Mouse (Mus musculus): Measurements from ENCODE around the gene Bnipl.

DNA sequence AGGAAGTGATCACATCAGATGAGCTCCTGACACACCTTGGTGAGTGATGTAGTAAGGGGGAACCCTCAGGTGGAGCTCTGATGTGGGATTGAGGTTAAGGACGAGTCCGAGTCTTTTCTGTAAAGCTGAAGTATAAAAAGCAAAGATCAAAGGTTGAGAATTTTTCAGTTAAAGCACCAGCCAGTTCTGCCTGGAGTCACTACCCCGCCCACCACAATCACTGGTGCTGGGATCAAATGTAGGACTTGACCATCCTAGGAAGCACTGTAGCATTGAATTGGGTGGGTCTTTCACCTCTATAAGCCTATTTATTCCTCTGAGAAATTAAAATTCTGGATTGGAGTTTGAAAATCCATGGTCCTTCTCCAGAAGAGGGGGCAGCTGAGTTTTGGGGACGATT lies 40.0 kb upstream of the Bnipl start:
- TF ChIP-seq POLR2A (IDR thresholded peaks at IDR 0.05; ENCODE audit: borderline replicate concordance, insufficient read depth, low read length), result no peak
- no peak for TF ChIP-seq CTCF (IDR thresholded peaks at IDR 0.05; ENCODE audit: borderline replicate concordance, insufficient read depth, low read depth, low read length)
